Mouse (Mus musculus) heart, adult 9 months (tissue): ENCODE measurements at regions not wholly inside any gene's neighbourhood (a gene's known extent, or its start where the extent isn't known, plus 50 kb on each side); places are given as distances from the start of the nearest gene placed in this dataset.
A peak's percentile ranks its signal among the peaks of the same experiment; 100 is the strongest.

Experiments
- DNase-seq, 2 experiments: peaks; one replicate each; pipeline ENCODE4 v3.0.0; 2022; ENCODE audit warnings: low spot score in 2 of 2

GRCm38 (mm10) chr1:163190841-163191240 lies 105.4 kb upstream of the Mroh9 start:
- no peak for DNase-seq

GRCm38 (mm10) chr1:163181851-163182250 lies 96.4 kb upstream of the Mroh9 start:
- no peak for DNase-seq

- DNase-seq, result no peak
These were observed 91.5 kb upstream of the Mroh9 start for GRCm38 (mm10) chr1:163177011-163177410.

- DNase-seq, result peak; percentile 66 to 69
These were observed 81.6 kb upstream of the Mroh9 start for GRCm38 (mm10) chr1:163167051-163167450.

GRCm38 (mm10) chr1:163163636-163164035 lies 78.2 kb upstream of the Mroh9 start:
- no peak for DNase-seq

GRCm38 (mm10) chr1:163159911-163160310 lies 74.4 kb upstream of the Mroh9 start:
- DNase-seq, result no peak

- no peak for DNase-seq
These were observed 73.0 kb upstream of the Mroh9 start for GRCm38 (mm10) chr1:163158491-163158890.

- DNase-seq, result peak; percentile 15 to 71
These were observed 64.9 kb upstream of the Mroh9 start for GRCm38 (mm10) chr1:163150203-163150855.

GRCm38 (mm10) chr1:163146641-163147040 lies 61.2 kb upstream of the Mroh9 start:
- DNase-seq, result no peak

GRCm38 (mm10) chr1:163143113-163143512 lies 57.6 kb upstream of the Mroh9 start:
- no peak for DNase-seq

- DNase-seq, result no peak
These were observed 56.0 kb upstream of the Mroh9 start for GRCm38 (mm10) chr1:163141471-163141870.

GRCm38 (mm10) chr1:163138179-163138578 lies 52.7 kb upstream of the Mroh9 start:
- DNase-seq, result no peak
